Mouse (Mus musculus) heart, embryonic 15.5 days (tissue): ENCODE results near the gene Pamr1. TPM values are rescaled to one million over a fixed set of nuclear protein-coding genes. Genes with fewer than 3 reads are reported as not detected.
A peak's percentile ranks its signal among the peaks of the same experiment; 100 is the strongest.

Source experiments
- ATAC-seq: fragments of 200-750 bp; cut with Nextera tagmentation; replicated peaks from 2 replicates; pipeline ENCODE4 v1.8.0; 2017; ENCODE audit warnings: low read depth, moderate TSS enrichment; ENCODE audit not compliant: insufficient number of reproducible peaks, insufficient read depth, low FRiP score
- H3K27ac ChIP-seq: fragments of 300-500 bp; sonication (generic); 2 replicates; pipeline ENCODE4 v1.5.1; 2015; ENCODE audit warnings: mild to moderate bottlenecking, inconsistent platforms
- H3K27me3 ChIP-seq: fragments of 300-500 bp; sonication (generic); 2 replicates; pipeline ENCODE4 v1.6.1; 2015; ENCODE audit warnings: inconsistent platforms
- H3K36me3 ChIP-seq: fragments of 300-500 bp; sonication (generic); 2 replicates; pipeline ENCODE4 v1.6.1; 2015; ENCODE audit warnings: mild to moderate bottlenecking, inconsistent platforms
- H3K4me1 ChIP-seq: fragments of 300-500 bp; sonication (generic); replicated peaks from 2 replicates; pipeline ENCODE4 v1.6.1; 2015; ENCODE audit warnings: inconsistent platforms
- H3K4me2 ChIP-seq: fragments of 300-500 bp; sonication (generic); 2 replicates; pipeline ENCODE4 v1.6.1; 2015; ENCODE audit warnings: inconsistent platforms, mild to moderate bottlenecking, moderate library complexity
- H3K4me3 ChIP-seq: fragments of 300-500 bp; sonication (generic); 2 replicates; pipeline ENCODE4 v1.5.1; 2015; ENCODE audit warnings: mild to moderate bottlenecking, inconsistent platforms
- H3K9ac ChIP-seq: fragments of 300-500 bp; sonication (generic); 2 replicates; pipeline ENCODE4 v1.6.1; 2015; ENCODE audit warnings: mild to moderate bottlenecking, inconsistent platforms
- H3K9me3 ChIP-seq: fragments of 300-500 bp; sonication (generic); replicated peaks from 2 replicates; pipeline ENCODE4 v1.6.1; 2016; ENCODE audit warnings: inconsistent platforms
- WGBS: fragments of 180-500 bp; shearing (Covaris S2); methylation state at CpG from one replicate; pipeline ENCODE4 v1.1.7; 2015; ENCODE audit warnings: mixed read lengths; 5-methylcytosine and 5-hydroxymethylcytosine counted together
- polyA plus RNA-seq: library from polyadenylated mRNA; unstranded; fragments of >200 nt; fragmentation: Nextera tagmentation; extraction: Ambion mirVana; gene quantifications from 2 replicates; pipeline ENCODE4 v1.2.1, GENCODE M21; 2015

The Pamr1 gene
- polyA plus RNA-seq, 1 experiment from 2014 or later = 2.4 TPM

DNA sequence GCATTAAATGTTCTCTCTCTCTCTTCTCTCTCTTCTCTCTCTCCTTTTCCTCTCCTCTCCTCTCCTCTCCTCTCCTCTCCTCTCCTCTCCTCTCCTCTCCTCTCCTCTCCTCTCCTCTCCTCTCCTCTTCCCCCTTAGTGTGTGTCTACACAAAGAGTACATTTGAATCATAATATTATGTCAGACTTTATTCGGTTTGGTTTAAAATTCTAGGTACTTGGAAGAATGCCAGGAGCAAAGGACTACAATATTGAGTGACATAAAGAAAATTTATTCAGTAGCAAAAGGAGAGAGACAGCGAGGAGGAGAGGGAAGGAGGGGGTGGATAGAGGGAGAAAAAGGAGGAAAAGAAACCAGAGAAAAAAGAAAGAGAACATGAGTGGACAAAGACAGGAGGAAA, 88.9 kb downstream of the Pamr1 start:
- WGBS = 52% methylated on average over 2 of the region's 2 CpGs
- no peaks in the 10 kb centered on the region for H3K27me3 ChIP-seq
- no peaks in the 10 kb centered on the region for H3K36me3 ChIP-seq
- H3K9ac ChIP-seq = no peak overlapping the region
- no peak for ATAC-seq
- no peak overlapping the region for H3K4me2 ChIP-seq
- no peak overlapping the region for H3K27ac ChIP-seq
- H3K4me1 ChIP-seq = no peaks in the 10 kb centered on the region
- no peaks in the 10 kb centered on the region for H3K9me3 ChIP-seq
- no peak overlapping the region for H3K4me3 ChIP-seq

- H3K4me3 ChIP-seq = no peak overlapping the region
- ATAC-seq = no peak
- H3K4me1 ChIP-seq = no peaks in the 10 kb centered on the region
- no peaks in the 10 kb centered on the region for H3K27me3 ChIP-seq
- H3K9me3 ChIP-seq = no peaks in the 10 kb centered on the region
- H3K27ac ChIP-seq = no peak overlapping the region
- H3K36me3 ChIP-seq = no peaks in the 10 kb centered on the region
- no peak overlapping the region for H3K4me2 ChIP-seq
- WGBS = 76% methylated on average over 10 of the region's 10 CpGs
- H3K9ac ChIP-seq = no peak overlapping the region
Observed at GRCm38 (mm10) chr2:102648845-102649500, 99.2 kb downstream of the Pamr1 start.

GRCm38 (mm10) chr2:102650322-102650721, 100.5 kb downstream of the Pamr1 start:
- no peaks in the 10 kb centered on the region for H3K4me1 ChIP-seq
- no peaks in the 10 kb centered on the region for H3K36me3 ChIP-seq
- H3K27me3 ChIP-seq = no peaks in the 10 kb centered on the region
- no peak overlapping the region for H3K4me2 ChIP-seq
- no peak overlapping the region for H3K27ac ChIP-seq
- no peak overlapping the region for H3K9ac ChIP-seq
- no peak for ATAC-seq
- 68% methylated on average over 4 of the region's 4 CpGs for WGBS
- H3K4me3 ChIP-seq = no peak overlapping the region
- no peaks in the 10 kb centered on the region for H3K9me3 ChIP-seq

DNA sequence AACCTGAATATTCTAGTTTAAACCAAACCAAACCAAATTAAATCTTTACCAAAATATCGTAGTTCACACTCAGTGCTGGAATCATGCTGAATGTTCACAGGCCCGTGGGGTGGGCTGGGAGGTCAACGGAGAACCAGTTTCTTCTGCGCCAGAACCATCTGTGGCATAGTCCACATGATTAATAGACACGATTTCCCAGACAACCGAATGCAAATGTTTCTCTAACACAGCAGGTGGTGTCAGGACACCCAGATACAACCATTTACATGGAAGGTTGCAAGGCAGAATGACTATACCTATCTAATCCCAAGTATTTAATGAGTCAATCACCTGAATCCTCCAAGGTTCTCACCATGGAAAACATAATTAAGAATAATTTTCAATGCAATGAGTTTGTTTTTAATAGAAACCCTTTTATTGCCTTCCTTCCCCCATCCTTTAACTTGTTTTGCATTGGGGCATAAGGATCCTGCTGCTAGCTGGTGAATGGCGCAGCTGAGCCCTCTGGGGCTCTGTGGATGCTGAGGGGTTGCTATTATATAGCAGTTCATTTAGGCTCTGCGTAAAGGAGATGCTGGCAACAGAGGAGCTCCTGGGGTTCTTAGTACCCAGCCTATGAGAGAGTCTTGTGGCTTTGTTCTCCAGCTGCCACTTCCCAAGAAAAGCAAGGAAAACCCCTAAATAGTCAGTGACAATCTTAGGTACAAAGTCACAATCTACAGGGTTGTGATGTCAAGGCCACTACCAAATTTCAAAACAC, 106.3 kb downstream of the Pamr1 start:
- peaks cover 42% of the 10 kb centered on the region for H3K27me3 ChIP-seq
- H3K27ac ChIP-seq = no peak overlapping the region
- H3K36me3 ChIP-seq = no peaks in the 10 kb centered on the region
- 70% methylated on average over 8 of the region's 8 CpGs for WGBS
- H3K9ac ChIP-seq = no peak overlapping the region
- no peak for ATAC-seq
- no peak overlapping the region for H3K4me2 ChIP-seq
- no peaks in the 10 kb centered on the region for H3K9me3 ChIP-seq
- H3K4me1 ChIP-seq = peaks cover 16% of the 10 kb centered on the region
- H3K4me3 ChIP-seq = no peak overlapping the region

- Histone ChIP-seq H3K27ac (no peak overlapping the region), H3K4me3 (no peak overlapping the region), H3K9me3 (no peaks in the 10 kb centered on the region), H3K9ac (no peak overlapping the region), H3K4me1 (peaks cover 16% of the 10 kb centered on the region), H3K36me3 (no peaks in the 10 kb centered on the region), H3K27me3 (peaks cover 42% of the 10 kb centered on the region), H3K4me2 (no peak overlapping the region; the same call in 1 of the 2 replicates)
- 36% methylated on average over 7 of the region's 7 CpGs for WGBS
- no peak for ATAC-seq
Observed at GRCm38 (mm10) chr2:102657726-102658125, 107.9 kb downstream of the Pamr1 start.

DNA sequence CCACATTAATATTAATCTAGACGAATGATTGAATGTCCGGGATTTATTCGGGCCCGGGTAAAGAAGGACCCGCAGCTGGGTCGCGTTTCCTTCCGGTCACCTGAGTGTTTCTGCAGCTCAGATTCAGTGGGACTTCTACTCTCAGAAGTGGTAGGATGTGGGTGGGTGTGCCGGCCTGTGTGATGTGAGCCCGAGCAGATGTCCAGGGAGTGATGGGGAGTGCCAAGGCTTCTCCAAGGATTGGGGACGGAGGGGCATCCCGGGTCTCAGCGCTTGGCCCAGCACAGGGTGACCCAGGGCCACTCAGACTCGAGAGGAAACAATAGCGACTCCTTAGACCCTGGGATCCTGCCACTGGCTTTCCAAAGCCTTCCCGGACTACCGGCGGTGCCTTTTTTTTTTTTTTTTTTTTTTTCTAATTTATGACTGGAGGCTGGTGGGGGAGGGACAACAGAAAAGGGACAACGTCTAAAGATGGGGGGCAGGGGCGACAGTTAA, 108.4 kb downstream of the Pamr1 start, which contains the start of gene Slc1a2:
Slc1a2 (plus strand) TSS at position 497 of the 498 bp plus-strand sequence.
- 2% methylated on average over 20 of the region's 20 CpGs for WGBS
- no peak within 1 kb of the TSS for H3K27ac ChIP-seq

DNA sequence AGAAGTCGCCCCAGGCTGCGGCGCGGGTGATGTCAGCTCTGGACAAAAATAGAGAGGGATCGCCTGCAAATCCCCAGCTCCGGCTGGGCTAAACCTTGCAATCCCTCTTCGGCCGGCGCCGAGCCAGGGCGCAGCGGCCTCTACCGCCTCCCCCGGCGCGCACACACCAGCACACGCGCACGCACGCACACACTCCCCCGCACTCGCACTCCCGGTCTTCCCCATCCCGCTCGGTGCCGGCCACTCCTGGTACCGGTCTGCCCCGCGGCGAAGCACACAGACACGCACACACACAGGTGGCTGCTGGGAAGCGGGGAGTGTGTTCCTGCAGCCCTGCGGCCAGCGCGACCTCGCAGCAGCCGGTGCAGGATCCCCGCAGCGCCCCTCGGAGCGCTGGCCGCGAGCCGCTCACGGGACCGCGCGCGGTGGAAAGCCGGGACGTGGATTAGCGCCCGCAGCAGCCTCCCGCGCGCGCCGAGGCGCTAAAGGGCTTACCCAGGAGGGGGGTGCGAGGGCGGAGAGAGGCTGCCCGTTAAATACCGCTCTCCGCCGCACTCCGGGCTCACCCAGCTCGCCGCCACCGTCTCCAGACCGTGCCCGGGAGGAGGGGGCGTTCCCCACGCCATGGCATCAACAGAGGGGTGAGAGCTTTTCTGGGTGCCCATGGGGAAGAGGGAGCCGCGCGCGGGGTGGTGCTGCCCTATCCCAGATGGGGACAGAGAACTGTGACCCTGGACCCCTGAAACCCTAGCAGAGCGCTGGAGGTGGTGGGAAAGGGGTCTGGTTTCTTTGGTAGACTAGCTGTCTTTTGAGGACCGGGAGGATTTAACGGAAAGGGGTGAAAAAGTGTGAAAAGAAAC, 109.1 kb downstream of the Pamr1 start:
- Histone ChIP-seq H3K9ac (peak overlapping the region; percentile 52), H3K27me3 (peaks cover 42% of the 10 kb centered on the region), H3K36me3 (no peaks in the 10 kb centered on the region), H3K4me3 (peak overlapping the region; percentile 76), H3K9me3 (no peaks in the 10 kb centered on the region), H3K27ac (no peak overlapping the region), H3K4me2 (peak overlapping the region; percentile 99), H3K4me1 (peaks cover 16% of the 10 kb centered on the region)
- ATAC-seq = peak; percentile 73
- WGBS = under 1% methylated on average over 78 of the region's 80 CpGs

More for the DNA sequence above, 108.4 kb downstream of the Pamr1 start, which contains the start of gene Slc1a2:
- H3K9me3 ChIP-seq = no peaks in the 10 kb centered on the region
- peaks cover 42% of the 10 kb centered on the region for H3K27me3 ChIP-seq
- no peaks in the 10 kb centered on the region for H3K36me3 ChIP-seq
- peak within 1 kb of the TSS; percentile 52 for H3K9ac ChIP-seq
- peak within 1 kb of the TSS; percentile 76 for H3K4me3 ChIP-seq
- peaks cover 16% of the 10 kb centered on the region for H3K4me1 ChIP-seq
- H3K4me2 ChIP-seq = peak within 1 kb of the TSS; percentile 99
- peak; percentile 48; the same call in 1 of the 2 replicates for ATAC-seq

DNA sequence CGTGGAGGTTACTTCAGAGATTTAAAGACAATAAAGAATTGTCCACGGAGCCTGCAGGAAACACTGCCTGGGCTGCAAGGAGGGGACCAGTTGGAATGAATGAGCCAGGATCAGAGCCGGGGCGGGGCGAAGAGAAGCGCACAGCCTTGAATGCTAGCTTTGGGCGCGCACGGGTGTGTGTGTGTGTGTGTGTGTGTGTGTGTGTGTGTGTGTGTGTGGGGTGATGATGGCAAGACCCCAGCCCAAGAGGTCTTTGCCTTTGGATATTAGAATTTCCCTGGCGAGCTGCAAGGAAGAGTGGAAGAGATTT, 109.7 kb downstream of the Pamr1 start:
- Histone ChIP-seq H3K4me1 (peaks cover 16% of the 10 kb centered on the region), H3K4me2 (peak overlapping the region; percentile 99), H3K27ac (no peak overlapping the region), H3K36me3 (no peaks in the 10 kb centered on the region), H3K4me3 (peak overlapping the region; percentile 76), H3K9ac (peak overlapping the region; percentile 52), H3K9me3 (no peaks in the 10 kb centered on the region), H3K27me3 (peaks cover 42% of the 10 kb centered on the region)
- ATAC-seq = no peak
- WGBS = 2% methylated on average over 10 of the region's 10 CpGs

DNA sequence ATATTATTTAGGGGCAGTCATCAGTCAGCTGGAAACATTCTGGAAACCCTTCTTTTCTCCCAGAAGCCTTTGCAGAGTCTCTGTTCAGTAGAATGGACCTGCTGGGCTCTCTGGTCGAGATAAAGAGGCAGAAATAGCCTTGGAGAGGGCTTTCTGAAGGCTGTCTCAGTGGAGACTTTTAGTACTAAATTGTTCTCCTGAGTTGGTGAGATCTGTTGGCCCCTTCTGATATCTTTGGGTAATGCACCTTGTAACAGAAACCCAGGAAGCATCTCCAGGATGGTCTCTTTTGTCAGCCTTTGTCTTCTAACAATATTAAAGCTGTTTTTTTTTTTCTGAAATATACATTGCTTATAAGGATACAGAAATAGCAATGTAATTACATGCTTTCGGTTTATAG, 111.2 kb downstream of the Pamr1 start:
- no peaks in the 10 kb centered on the region for H3K9me3 ChIP-seq
- H3K9ac ChIP-seq = no peak overlapping the region
- no peak overlapping the region for H3K27ac ChIP-seq
- ATAC-seq = no peak
- WGBS = 52% methylated on average over 2 of the region's 2 CpGs
- H3K27me3 ChIP-seq = peaks cover 41% of the 10 kb centered on the region
- H3K4me3 ChIP-seq = no peak overlapping the region
- H3K36me3 ChIP-seq = no peaks in the 10 kb centered on the region
- H3K4me1 ChIP-seq = peaks cover 16% of the 10 kb centered on the region
- H3K4me2 ChIP-seq = no peak overlapping the region

DNA sequence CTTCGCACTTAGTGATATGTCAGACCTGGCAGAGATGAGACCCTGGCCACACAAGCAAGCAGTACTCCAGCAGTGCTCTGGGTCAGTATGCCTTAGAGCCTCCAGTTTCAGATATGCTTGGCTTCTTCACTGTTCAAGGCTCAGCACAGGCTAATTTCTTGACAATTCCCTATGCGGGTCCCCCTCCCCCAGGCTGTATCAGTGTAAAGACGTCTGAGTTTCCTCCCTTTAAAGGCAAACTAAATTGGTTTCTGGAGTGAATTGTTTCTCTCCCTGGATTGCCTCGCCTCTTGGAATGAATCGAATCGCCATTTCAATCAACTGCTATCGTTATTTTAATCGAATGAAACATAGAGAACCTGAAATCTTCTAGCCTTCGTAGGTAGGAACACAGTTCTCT, 113.1 kb downstream of the Pamr1 start:
- no peak overlapping the region for H3K27ac ChIP-seq
- H3K9me3 ChIP-seq = no peaks in the 10 kb centered on the region
- ATAC-seq = no peak
- WGBS = 60% methylated on average over 9 of the region's 9 CpGs
- H3K27me3 ChIP-seq = peaks cover 31% of the 10 kb centered on the region
- no peaks in the 10 kb centered on the region for H3K36me3 ChIP-seq
- no peak overlapping the region for H3K9ac ChIP-seq
- H3K4me1 ChIP-seq = peaks cover 16% of the 10 kb centered on the region
- H3K4me2 ChIP-seq = no peak overlapping the region
- H3K4me3 ChIP-seq = no peak overlapping the region

GRCm38 (mm10) chr2:102663339-102663738, 113.5 kb downstream of the Pamr1 start:
- Histone ChIP-seq H3K9ac (no peak overlapping the region), H3K27me3 (peaks cover 27% of the 10 kb centered on the region), H3K27ac (no peak overlapping the region), H3K4me2 (no peak overlapping the region), H3K4me3 (no peak overlapping the region), H3K9me3 (no peaks in the 10 kb centered on the region), H3K36me3 (no peaks in the 10 kb centered on the region), H3K4me1 (peaks cover 13% of the 10 kb centered on the region)
- 19% methylated on average over 6 of the region's 6 CpGs for WGBS
- ATAC-seq = no peak
